Mouse (Mus musculus): ENCODE measurements around the gene Dzip1.

GRCm38 (mm10) chr14:118840027-118840426 lies 85.2 kb downstream of the Dzip1 start:
- TF ChIP-seq POLR2A (IDR thresholded peaks at IDR 0.05; ENCODE audit: borderline replicate concordance, extremely low read depth, insufficient read depth, insufficient read length, poor library complexity, severe bottlenecking) (no peak), CTCF (IDR thresholded peaks at IDR 0.05; ENCODE audit: borderline replicate concordance, extremely low read depth, insufficient read depth, insufficient read length) (no peak)

Data from brain, embryonic 14.5 days (tissue).